Mouse (Mus musculus) small intestine, adult 2 months (tissue): Measurements from ENCODE around the gene Ldlr.

Experiments used
- CTCF ChIP-seq: fragments of 200-500 bp; IDR thresholded peaks from 2 replicates; pipeline ENCODE4 v1.5.1; 2012; ENCODE audit warnings: low read depth, mild to moderate bottlenecking, control low read depth, inconsistent platforms, low read length, moderate library complexity, mixed read lengths; ENCODE audit not compliant: insufficient replicate concordance, insufficient read length; ENCODE audit errors: extremely low read depth
- POLR2A ChIP-seq: fragments of 200-500 bp; IDR thresholded peaks from 2 replicates; pipeline ENCODE4 v1.6.1; 2012; ENCODE audit warnings: low read depth, mild to moderate bottlenecking, control low read depth, inconsistent platforms, low read length, moderate library complexity

DNA sequence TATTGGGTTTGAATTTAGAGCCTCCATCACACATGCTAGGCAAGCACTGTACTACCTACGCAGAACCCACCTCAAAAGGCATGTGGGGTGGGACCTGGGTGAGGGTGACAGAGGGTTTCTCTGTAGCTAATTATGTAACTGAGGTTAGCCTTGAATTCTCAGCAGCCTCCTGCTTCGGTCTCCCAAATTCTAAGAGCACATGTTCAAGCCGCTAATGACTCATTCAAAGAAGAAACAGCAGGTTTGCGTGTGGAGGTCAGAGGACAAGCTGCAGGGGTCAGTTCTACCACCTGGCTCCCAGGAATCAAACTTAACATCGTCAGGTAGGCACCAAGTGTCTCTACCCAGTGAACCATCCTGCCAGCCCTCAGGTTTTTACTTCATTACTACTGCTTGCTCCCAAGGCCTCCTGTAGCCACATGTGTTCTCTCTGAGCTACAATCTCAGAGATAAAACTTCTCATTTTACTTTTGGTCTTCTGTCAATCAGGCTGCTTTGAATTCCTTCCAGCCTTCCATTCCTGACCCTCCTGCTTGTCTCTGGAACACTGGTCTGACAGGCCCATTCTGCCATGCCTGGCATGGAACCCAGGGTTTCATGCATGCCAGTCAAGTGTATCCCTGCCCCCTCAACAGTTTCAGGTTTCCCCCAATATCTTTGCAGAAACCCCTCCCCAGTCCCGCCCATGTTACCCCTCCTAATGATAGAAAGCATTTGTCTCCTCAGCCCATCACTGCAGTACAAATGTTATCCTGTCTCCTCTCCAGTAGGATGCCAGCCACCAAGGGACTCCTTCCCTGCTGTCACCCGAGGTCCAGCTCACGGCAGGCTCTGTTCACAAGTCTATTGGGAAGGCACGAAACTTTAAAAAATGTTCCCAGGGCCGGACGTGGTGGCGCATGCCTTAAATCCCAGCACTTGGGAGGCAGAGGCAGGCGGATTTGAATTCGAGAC is 35.6 kb downstream of the Ldlr start:
- TF ChIP-seq POLR2A: no peak
- TF ChIP-seq CTCF: no peak
